Mouse (Mus musculus) CD4-positive naive resting alpha-beta T cell, adult 76 days (primary cell): ENCODE measurements around the gene Naaa. TPM values are rescaled to one million over a fixed set of nuclear protein-coding genes. Genes with fewer than 3 reads are reported as not detected.

Experiments
- total RNA-seq: library from RNA; stranded (reverse); gene quantifications from one replicate; pipeline ENCODE4 v1.2.4, GENCODE M21; 2023

Naaa gene
- 10.7 TPM for total RNA-seq

GRCm38 (mm10) chr5:92277437-92278394, at the start of gene Naaa:
Naaa (minus strand) TSS chr5:92278170.

GRCm38 (mm10) chr5:92309681-92310511, 31.9 kb upstream of the Naaa start, which contains the start of gene Sdad1:
Sdad1 (minus strand) TSS chr5:92310479.

GRCm38 (mm10) chr5:92256218-92256617, 21.8 kb downstream of the Naaa start, which contains the start of gene Ppef2:
Ppef2 (minus strand) TSS chr5:92256278.

GRCm38 (mm10) chr5:92215308-92215707, 62.7 kb downstream of the Naaa start, which contains the start of gene U90926:
U90926 (minus strand) TSS chr5:92215408.

Other genes with a start within 250 kb of the Naaa start
- 4.0 TPM for gene Cdkl2, start 234.3 kb downstream of the Naaa start, total RNA-seq
- 137 TPM for gene G3bp2, start 194.5 kb downstream of the Naaa start, total RNA-seq
- gene Uso1, start 140.2 kb downstream of the Naaa start, total RNA-seq = 47.8 TPM
- gene U90926, start 62.8 kb downstream of the Naaa start, total RNA-seq = not detected
- 0.62 TPM for gene Ppef2, start 21.9 kb downstream of the Naaa start, total RNA-seq
- gene Sdad1, start 32.3 kb upstream of the Naaa start, total RNA-seq = 84.8 TPM
- 0.38 TPM for gene Cxcl9, start 49.9 kb upstream of the Naaa start, total RNA-seq
- gene Art3, start 53.7 kb upstream of the Naaa start, total RNA-seq = 0.64 TPM
- 2.2 TPM for gene Cxcl10, start 70.7 kb upstream of the Naaa start, total RNA-seq
- 65.9 TPM for gene Nup54, start 157.0 kb upstream of the Naaa start, total RNA-seq
- 40.2 TPM for gene Scarb2, start 228.7 kb upstream of the Naaa start, total RNA-seq